Mouse (Mus musculus) naive thymus-derived CD4-positive, alpha-beta T cell, adult 2 months (primary cell): ENCODE measurements around the gene Selenoh.
A peak's percentile ranks its signal among the peaks of the same experiment; 100 is the strongest.

Source experiments
- DNase-seq: peaks from one replicate; pipeline ENCODE4 v3.0.0-alpha.2; 2011; ENCODE audit warnings: low read depth

Selenoh gene

GRCm38 (mm10) chr2:84670569-84670933 is at the start of gene Selenoh:
Selenoh (minus strand) TSS chr2:84670770.
- peak; percentile 91 for DNase-seq

- DNase-seq = no peak
These were observed 46.8 kb upstream of the Selenoh start for GRCm38 (mm10) chr2:84717357-84717756.

- DNase-seq = no peak
These were observed 46.1 kb upstream of the Selenoh start for GRCm38 (mm10) chr2:84716423-84717355.

GRCm38 (mm10) chr2:84715562-84716361 is 45.2 kb upstream of the Selenoh start:
- DNase-seq = no peak

GRCm38 (mm10) chr2:84714811-84715561 is 44.4 kb upstream of the Selenoh start, which contains the start of gene Zdhhc5:
Zdhhc5 (minus strand) TSS chr2:84715180.
- peak; percentile 99 for DNase-seq

- DNase-seq = no peak
These were observed 43.8 kb upstream of the Selenoh start for GRCm38 (mm10) chr2:84714422-84714810.

GRCm38 (mm10) chr2:84711898-84712297 is 41.3 kb upstream of the Selenoh start:
- DNase-seq = no peak

- DNase-seq = no peak
These were observed 37.0 kb upstream of the Selenoh start for GRCm38 (mm10) chr2:84707523-84707922.

GRCm38 (mm10) chr2:84705295-84705694 is 34.7 kb upstream of the Selenoh start:
- no peak for DNase-seq

- DNase-seq = no peak
These were observed 33.8 kb upstream of the Selenoh start for GRCm38 (mm10) chr2:84704329-84704728.

- no peak for DNase-seq
These were observed 32.9 kb upstream of the Selenoh start for GRCm38 (mm10) chr2:84703497-84703896.

GRCm38 (mm10) chr2:84695007-84695695 is 24.6 kb upstream of the Selenoh start:
- no peak for DNase-seq

- DNase-seq = no peak
These were observed 19.5 kb upstream of the Selenoh start for GRCm38 (mm10) chr2:84690050-84690449.

- no peak for DNase-seq
These were observed 17.7 kb upstream of the Selenoh start for GRCm38 (mm10) chr2:84688080-84688844.

- DNase-seq = no peak
These were observed 12.1 kb upstream of the Selenoh start for GRCm38 (mm10) chr2:84682605-84683183.

- DNase-seq = peak; percentile 20
These were observed 8.4 kb upstream of the Selenoh start, which contains the start of gene Tmx2 for GRCm38 (mm10) chr2:84679016-84679415. Tmx2 (minus strand) TSS chr2:84679140.

GRCm38 (mm10) chr2:84677968-84678880 is 7.7 kb upstream of the Selenoh start, which contains the start of the genes Gm28635 and Med19:
Gm28635 (minus strand) TSS chr2:84678041.
Med19 (plus strand) TSS chr2:84678402.
- peak; percentile 98 for DNase-seq

- peak; percentile 57 for DNase-seq
These were observed 6.8 kb upstream of the Selenoh start for GRCm38 (mm10) chr2:84677270-84677967.
